Mouse (Mus musculus) forebrain, embryonic 16.5 days (tissue): ENCODE data around the gene Fbxo30. TPM values are rescaled to one million over a fixed set of nuclear protein-coding genes. Genes with fewer than 3 reads are reported as not detected.

Experiments
- polyA plus RNA-seq: library from polyadenylated mRNA; unstranded; fragments of >200 nt; fragmentation: Nextera tagmentation; extraction: Ambion mirVana; gene quantifications from 2 replicates; pipeline ENCODE4 v1.2.1, GENCODE M21; 2015

The Fbxo30 gene
- polyA plus RNA-seq, 1 experiment from 2014 or later: 26.1 TPM

Other genes with a start within 250 kb of the Fbxo30 start
- gene Grm1, start 199.0 kb upstream of the Fbxo30 start, polyA plus RNA-seq: 6.3 and 10.3 TPM in 2 replicates
- gene Shprh, start 131.9 kb upstream of the Fbxo30 start, polyA plus RNA-seq: 27.9 and 30.1 TPM in 2 replicates
- 0.40 and 0.52 TPM in 2 replicates for gene Epm2a, start 62.1 kb downstream of the Fbxo30 start, polyA plus RNA-seq